Mouse (Mus musculus): ENCODE data around the gene Trpv5. TPM values are rescaled to one million over a fixed set of nuclear protein-coding genes. Genes with fewer than 3 reads are reported as not detected.

Gene Trpv5
- polyA plus RNA-seq (2015; fragmentation: Nextera tagmentation; extraction: Ambion mirVana): not detected in 2 replicates

DNA sequence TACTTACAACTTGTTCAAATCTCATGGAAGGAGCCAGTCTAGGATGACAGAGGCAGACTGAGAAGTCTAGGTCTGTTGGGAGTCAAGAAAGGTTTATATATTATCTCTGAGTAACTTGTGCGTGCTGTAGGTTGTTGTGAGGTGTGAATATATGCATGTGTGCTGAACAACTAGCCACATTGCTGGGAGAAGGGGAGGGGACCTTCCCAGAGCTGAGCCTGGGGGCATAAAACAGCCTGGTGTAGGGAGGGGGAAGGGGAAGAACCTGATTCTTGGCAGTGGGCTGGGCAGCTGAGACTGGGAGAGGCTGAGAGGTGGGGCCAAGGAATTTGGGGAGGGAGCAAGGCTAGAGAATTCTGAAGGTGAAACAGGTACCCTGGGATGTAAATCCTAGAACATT, at the start of gene Trpv5:
TSS of gene Trpv5 (minus strand) at position 101 of the 400 bp plus-strand sequence.
- WGBS: 84% methylated on average over 1 of the region's 1 CpGs
- no peak within 1 kb of the TSS for H3K9ac ChIP-seq (replicated peaks)

DNA sequence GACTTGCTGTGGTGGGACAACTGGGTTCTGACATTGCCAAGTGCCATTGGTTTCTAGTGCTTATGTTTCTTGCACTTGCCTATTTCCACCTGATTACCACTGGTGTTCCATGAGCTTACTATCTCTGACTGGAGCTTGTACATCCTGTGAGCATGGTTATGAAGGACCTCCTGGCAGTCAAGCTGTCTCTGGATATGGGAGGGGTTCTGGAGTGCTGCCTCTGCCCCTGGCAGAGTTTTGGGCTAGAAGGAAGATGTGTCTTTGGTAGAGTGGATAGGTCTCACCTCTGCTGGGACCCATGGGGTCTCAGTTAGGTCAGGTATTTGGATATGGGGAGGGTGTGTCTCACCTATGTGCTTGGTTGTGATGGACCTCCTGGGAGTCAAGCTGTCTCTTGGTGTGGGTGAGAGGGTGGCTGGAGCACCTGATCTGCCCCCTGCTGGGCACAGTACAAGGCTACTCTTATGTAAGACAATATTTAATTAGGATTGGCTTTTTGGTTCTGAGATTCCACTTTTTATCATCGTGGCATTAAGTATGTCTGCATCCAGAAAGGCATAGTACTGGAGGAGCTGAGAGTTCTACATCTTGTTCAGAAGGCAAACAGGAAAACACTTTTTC, 47.5 kb upstream of the Trpv5 start:
- Histone ChIP-seq H3K36me3 (no peaks in the 10 kb centered on the region), H3K9me3 (no peaks in the 10 kb centered on the region), H3K4me3 (no peak overlapping the region), H3K4me2 (replicated peaks) (no peak overlapping the region), H3K27ac (replicated peaks) (no peak overlapping the region), H3K9ac (replicated peaks) (no peak overlapping the region), H3K4me1 (no peaks in the 10 kb centered on the region), H3K27me3 (no peaks in the 10 kb centered on the region)
- WGBS: 81% methylated on average over 1 of the region's 1 CpGs
- no peak for ATAC-seq (replicated peaks)

More for the DNA sequence above, at the start of gene Trpv5:
- H3K4me2 ChIP-seq (replicated peaks): no peak within 1 kb of the TSS
- ATAC-seq (replicated peaks): no peak
- no peaks in the 10 kb centered on the region for H3K9me3 ChIP-seq
- H3K27ac ChIP-seq (replicated peaks): no peak within 1 kb of the TSS
- no peaks in the 10 kb centered on the region for H3K4me1 ChIP-seq
- H3K27me3 ChIP-seq: no peaks in the 10 kb centered on the region
- no peaks in the 10 kb centered on the region for H3K36me3 ChIP-seq
- no peak within 1 kb of the TSS for H3K4me3 ChIP-seq

- no peak for ATAC-seq (replicated peaks)
- H3K9me3 ChIP-seq: no peaks in the 10 kb centered on the region
- no peaks in the 10 kb centered on the region for H3K4me1 ChIP-seq
- H3K36me3 ChIP-seq: no peaks in the 10 kb centered on the region
- no peak overlapping the region for H3K4me2 ChIP-seq (replicated peaks)
- H3K27ac ChIP-seq (replicated peaks): no peak overlapping the region
- no peak overlapping the region for H3K4me3 ChIP-seq
- WGBS: 94% methylated on average over 2 of the region's 2 CpGs
- H3K27me3 ChIP-seq: no peaks in the 10 kb centered on the region
- no peak overlapping the region for H3K9ac ChIP-seq (replicated peaks)
These were observed 40.9 kb upstream of the Trpv5 start for GRCm38 (mm10) chr6:41721430-41721829.

DNA sequence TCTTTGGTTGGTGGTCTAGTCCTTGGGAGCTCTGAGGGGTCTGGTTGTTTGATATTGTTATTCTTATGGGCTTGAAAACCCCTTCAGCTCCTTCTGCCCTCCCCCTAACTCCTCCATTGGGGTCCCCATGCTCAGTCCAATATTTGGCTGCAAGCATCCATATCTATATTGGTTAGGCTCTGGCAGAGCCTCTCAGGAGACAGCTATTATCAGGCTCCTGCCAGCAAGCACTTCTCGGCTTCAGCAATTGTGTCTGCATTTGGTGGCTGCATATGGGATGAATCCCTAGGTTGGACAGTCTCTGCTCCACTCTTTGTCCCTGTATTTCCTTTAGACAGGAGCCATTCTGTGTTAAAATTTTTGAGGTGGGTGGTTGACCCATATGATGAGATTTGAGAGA, 29.7 kb upstream of the Trpv5 start:
- H3K4me2 ChIP-seq (replicated peaks): no peak overlapping the region
- H3K27ac ChIP-seq (replicated peaks): no peak overlapping the region
- no peaks in the 10 kb centered on the region for H3K9me3 ChIP-seq
- no peaks in the 10 kb centered on the region for H3K4me1 ChIP-seq
- no peak for ATAC-seq (replicated peaks)
- H3K27me3 ChIP-seq: no peaks in the 10 kb centered on the region
- no peaks in the 10 kb centered on the region for H3K36me3 ChIP-seq
- WGBS: 85% methylated on average over 1 of the region's 1 CpGs
- no peak overlapping the region for H3K4me3 ChIP-seq
- no peak overlapping the region for H3K9ac ChIP-seq (replicated peaks)

- Histone ChIP-seq H3K9me3 (no peaks in the 10 kb centered on the region), H3K36me3 (no peaks in the 10 kb centered on the region), H3K27ac (replicated peaks) (no peak overlapping the region), H3K4me1 (no peaks in the 10 kb centered on the region), H3K9ac (replicated peaks) (no peak overlapping the region), H3K27me3 (no peaks in the 10 kb centered on the region), H3K4me2 (replicated peaks) (no peak overlapping the region), H3K4me3 (no peak overlapping the region)
- no peak for ATAC-seq (replicated peaks)
- WGBS: 92% methylated on average over 7 of the region's 7 CpGs
These were observed 25.7 kb upstream of the Trpv5 start for GRCm38 (mm10) chr6:41706275-41706674.

GRCm38 (mm10) chr6:41704123-41704522, 23.6 kb upstream of the Trpv5 start, which contains the start of gene Kel:
Kel (minus strand) TSS chr6:41704339.
- Histone ChIP-seq H3K27me3 (no peaks in the 10 kb centered on the region), H3K27ac (replicated peaks) (no peak within 1 kb of the TSS), H3K4me3 (no peak within 1 kb of the TSS), H3K9me3 (no peaks in the 10 kb centered on the region), H3K4me2 (replicated peaks) (no peak within 1 kb of the TSS), H3K9ac (replicated peaks) (no peak within 1 kb of the TSS), H3K36me3 (no peaks in the 10 kb centered on the region), H3K4me1 (no peaks in the 10 kb centered on the region)
- no peak for ATAC-seq (replicated peaks)
- WGBS: 35% methylated on average over 1 of the region's 1 CpGs

DNA sequence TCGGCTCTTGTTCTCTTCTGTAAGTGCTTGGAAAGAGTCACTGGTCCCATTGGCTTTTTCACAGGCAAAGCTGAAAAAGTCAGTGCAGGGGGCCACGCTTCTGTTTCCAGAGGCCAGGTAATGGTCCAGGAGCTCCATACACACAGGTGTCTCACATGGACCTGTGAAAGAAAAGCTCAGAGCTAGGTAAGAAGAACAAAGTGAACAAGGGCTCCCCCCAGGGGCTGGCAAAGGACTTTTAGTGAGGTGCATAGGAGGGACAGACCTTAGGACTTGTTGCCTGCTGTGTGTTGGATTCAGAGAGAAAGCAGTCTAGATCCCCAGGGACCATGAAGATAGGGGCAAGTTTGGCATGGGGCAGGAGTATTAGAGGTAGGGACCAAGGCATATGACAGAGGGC, 22.4 kb upstream of the Trpv5 start:
- Histone ChIP-seq H3K27ac (replicated peaks) (no peak overlapping the region), H3K9ac (replicated peaks) (no peak overlapping the region), H3K4me1 (no peaks in the 10 kb centered on the region), H3K36me3 (no peaks in the 10 kb centered on the region), H3K4me2 (replicated peaks) (no peak overlapping the region), H3K4me3 (no peak overlapping the region), H3K9me3 (no peaks in the 10 kb centered on the region), H3K27me3 (no peaks in the 10 kb centered on the region)
- no peak for ATAC-seq (replicated peaks)
- WGBS: 89% methylated on average over 2 of the region's 2 CpGs

- Histone ChIP-seq H3K4me1 (no peaks in the 10 kb centered on the region), H3K27ac (replicated peaks) (no peak overlapping the region), H3K9ac (replicated peaks) (no peak overlapping the region), H3K27me3 (no peaks in the 10 kb centered on the region), H3K4me2 (replicated peaks) (no peak overlapping the region), H3K4me3 (no peak overlapping the region), H3K36me3 (no peaks in the 10 kb centered on the region), H3K9me3 (no peaks in the 10 kb centered on the region)
- 90% methylated on average over 1 of the region's 1 CpGs for WGBS
- ATAC-seq (replicated peaks): no peak
These were observed 20.7 kb upstream of the Trpv5 start for GRCm38 (mm10) chr6:41701245-41701644.

DNA sequence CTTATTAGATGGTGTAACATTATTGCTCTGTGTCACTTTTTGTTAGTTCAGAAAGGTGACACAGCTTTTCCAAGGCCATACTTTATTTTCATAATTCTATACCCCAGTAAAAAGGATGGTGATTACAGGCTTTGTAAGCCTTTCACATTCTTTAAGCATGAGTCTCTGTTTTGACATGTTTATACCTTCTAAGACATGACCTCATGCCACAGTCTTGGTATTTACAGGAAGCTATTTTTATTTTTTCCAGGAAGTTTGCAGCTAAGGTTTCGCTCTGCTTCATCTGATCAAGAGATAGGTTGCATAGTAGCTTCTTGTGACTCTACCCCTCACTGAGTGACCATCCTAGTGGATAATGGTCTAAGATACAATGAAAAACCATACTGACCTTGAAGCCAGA, 13.8 kb upstream of the Trpv5 start:
- H3K27ac ChIP-seq (replicated peaks): no peak overlapping the region
- WGBS: 92% methylated on average over 1 of the region's 1 CpGs
- ATAC-seq (replicated peaks): no peak

GRCm38 (mm10) chr6:41692200-41692599, 11.6 kb upstream of the Trpv5 start:
- H3K4me3 ChIP-seq: no peak overlapping the region
- H3K4me1 ChIP-seq: no peaks in the 10 kb centered on the region
- H3K9ac ChIP-seq (replicated peaks): no peak overlapping the region
- no peak overlapping the region for H3K27ac ChIP-seq (replicated peaks)
- H3K9me3 ChIP-seq: no peaks in the 10 kb centered on the region
- no peak overlapping the region for H3K4me2 ChIP-seq (replicated peaks)
- no peaks in the 10 kb centered on the region for H3K36me3 ChIP-seq
- H3K27me3 ChIP-seq: no peaks in the 10 kb centered on the region
- no peak for ATAC-seq (replicated peaks)

More for the DNA sequence above, 13.8 kb upstream of the Trpv5 start:
- Histone ChIP-seq H3K9ac (replicated peaks) (no peak overlapping the region), H3K4me3 (no peak overlapping the region), H3K27me3 (no peaks in the 10 kb centered on the region), H3K36me3 (no peaks in the 10 kb centered on the region), H3K4me1 (no peaks in the 10 kb centered on the region), H3K4me2 (replicated peaks) (no peak overlapping the region), H3K9me3 (no peaks in the 10 kb centered on the region)

- Histone ChIP-seq H3K27me3 (no peaks in the 10 kb centered on the region), H3K9ac (replicated peaks) (no peak overlapping the region), H3K9me3 (no peaks in the 10 kb centered on the region), H3K4me3 (no peak overlapping the region), H3K4me1 (no peaks in the 10 kb centered on the region), H3K4me2 (replicated peaks) (no peak overlapping the region), H3K36me3 (no peaks in the 10 kb centered on the region), H3K27ac (replicated peaks) (no peak overlapping the region)
- WGBS: 91% methylated on average over 3 of the region's 3 CpGs
- ATAC-seq (replicated peaks): no peak
These were observed 5.0 kb upstream of the Trpv5 start for GRCm38 (mm10) chr6:41685596-41685995.

DNA sequence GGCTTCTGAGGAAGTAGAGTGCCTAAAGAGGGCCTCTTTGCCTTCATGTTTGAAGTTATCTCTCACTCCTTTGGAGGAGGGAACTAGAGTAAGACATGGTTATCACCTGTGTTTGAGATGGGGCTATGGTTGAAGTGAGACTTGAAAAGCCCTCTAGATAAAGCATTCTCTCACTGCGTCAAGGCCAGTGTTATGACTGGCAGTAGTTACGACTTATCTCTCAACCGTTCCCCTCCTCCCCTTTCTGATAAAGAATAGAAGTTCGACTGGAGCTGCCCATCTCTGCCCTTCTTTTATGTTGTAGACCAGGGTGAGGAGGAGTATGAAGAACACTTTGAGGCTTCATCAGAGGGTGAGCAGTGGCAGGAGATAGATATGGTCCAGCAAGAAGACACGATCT, 4.3 kb upstream of the Trpv5 start:
- Histone ChIP-seq H3K36me3 (no peaks in the 10 kb centered on the region), H3K27me3 (no peaks in the 10 kb centered on the region), H3K4me1 (no peaks in the 10 kb centered on the region), H3K4me2 (replicated peaks) (no peak overlapping the region), H3K27ac (replicated peaks) (no peak overlapping the region), H3K9me3 (no peaks in the 10 kb centered on the region), H3K4me3 (no peak overlapping the region), H3K9ac (replicated peaks) (no peak overlapping the region)
- ATAC-seq (replicated peaks): no peak
- WGBS: 87% methylated on average over 5 of the region's 5 CpGs

GRCm38 (mm10) chr6:41684131-41684530, 3.6 kb upstream of the Trpv5 start, which contains the start of gene Llcfc1:
Llcfc1 (plus strand) TSS chr6:41684431.
- no peak within 1 kb of the TSS for H3K4me3 ChIP-seq
- 85% methylated on average over 2 of the region's 2 CpGs for WGBS
- H3K9me3 ChIP-seq: no peaks in the 10 kb centered on the region
- H3K4me2 ChIP-seq (replicated peaks): no peak within 1 kb of the TSS
- no peak for ATAC-seq (replicated peaks)
- no peaks in the 10 kb centered on the region for H3K4me1 ChIP-seq
- no peaks in the 10 kb centered on the region for H3K36me3 ChIP-seq
- H3K27ac ChIP-seq (replicated peaks): no peak within 1 kb of the TSS
- H3K9ac ChIP-seq (replicated peaks): no peak within 1 kb of the TSS
- no peaks in the 10 kb centered on the region for H3K27me3 ChIP-seq

Measured in forebrain, embryonic 15.5 days (tissue).